Mouse (Mus musculus) kidney, postnatal 14 days (tissue): ENCODE measurements around the gene Dnttip2.
A peak's percentile ranks its signal among the peaks of the same experiment; 100 is the strongest.

ENCODE experiments used
- DNase-seq: peaks from one replicate; pipeline ENCODE4 v3.0.0; 2022; ENCODE audit warnings: mixed read lengths

The Dnttip2 gene

GRCm38 (mm10) chr3:122291828-122292227 is 17.6 kb downstream of the Dnttip2 start:
- no peak for DNase-seq

GRCm38 (mm10) chr3:122292300-122293222 is 18.4 kb downstream of the Dnttip2 start:
- peak; percentile 95 for DNase-seq

- peak; percentile 93 for DNase-seq
Observed at GRCm38 (mm10) chr3:122293223-122293953, 19.2 kb downstream of the Dnttip2 start.

DNA sequence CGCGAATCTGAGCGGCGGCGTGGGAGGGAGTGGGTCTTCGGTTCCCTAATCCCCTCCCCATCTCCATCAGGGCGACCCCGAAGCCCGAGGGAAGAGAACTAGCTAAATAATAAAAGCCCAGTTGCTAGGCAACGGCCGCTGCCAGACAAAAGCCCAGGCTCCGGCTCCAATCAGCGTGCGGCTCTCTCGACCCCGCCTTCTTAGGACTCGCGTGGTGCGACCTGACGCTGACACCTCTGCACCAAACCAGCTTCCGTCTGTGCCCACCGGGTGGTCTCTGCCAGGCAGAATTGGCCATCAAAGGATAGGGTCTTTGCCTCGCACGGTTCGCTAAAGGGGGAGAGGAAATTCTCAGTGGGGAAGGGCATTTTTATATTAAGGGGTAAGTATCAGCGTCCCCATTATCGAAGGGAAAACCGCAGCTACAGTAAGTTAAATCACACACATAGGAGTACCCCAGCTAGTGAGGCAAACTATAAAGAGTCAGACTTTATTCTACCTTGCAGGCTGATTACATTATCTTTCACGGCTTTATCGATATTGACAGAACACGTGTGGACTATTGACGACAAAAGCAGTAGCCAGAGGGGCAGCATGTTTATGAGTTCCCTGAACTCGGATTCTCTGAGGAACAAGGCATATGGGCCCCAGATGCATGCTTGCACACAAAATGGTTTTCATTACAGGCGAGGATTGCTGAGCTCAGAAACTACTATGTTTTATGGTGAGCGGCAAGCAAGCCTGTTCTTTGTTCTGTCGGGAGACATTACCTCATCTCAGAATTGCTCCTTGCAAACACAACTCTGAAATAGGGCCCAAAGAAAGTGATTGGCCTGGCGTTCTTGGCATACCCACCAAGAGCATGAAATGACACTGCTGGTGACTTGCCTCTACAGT is 20.0 kb downstream of the Dnttip2 start, which contains the start of gene Bcar3:
TSS of gene Bcar3 (plus strand) at position 183 of the 897 bp plus-strand sequence.
- peak; percentile 94 for DNase-seq

DNA sequence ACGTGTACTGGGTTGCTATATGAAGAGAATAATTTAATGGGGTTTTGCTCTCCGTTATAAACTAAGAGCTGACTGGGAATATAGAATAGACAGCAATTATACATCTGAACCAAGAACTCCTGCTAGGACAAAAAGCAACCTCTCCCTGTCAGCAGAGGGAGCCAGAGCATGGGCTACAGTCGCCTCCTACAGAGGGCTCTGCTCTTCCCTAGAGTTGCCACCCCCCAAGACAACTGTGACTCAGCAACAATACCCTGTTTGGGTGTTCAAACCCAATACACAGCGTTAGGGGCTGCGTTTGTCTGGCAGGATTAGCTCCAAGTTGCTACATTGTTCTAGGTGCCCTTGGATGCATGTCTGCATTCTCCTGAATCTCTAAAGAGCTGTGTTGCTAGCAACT is 21.3 kb downstream of the Dnttip2 start:
- peak; percentile 61 for DNase-seq

DNA sequence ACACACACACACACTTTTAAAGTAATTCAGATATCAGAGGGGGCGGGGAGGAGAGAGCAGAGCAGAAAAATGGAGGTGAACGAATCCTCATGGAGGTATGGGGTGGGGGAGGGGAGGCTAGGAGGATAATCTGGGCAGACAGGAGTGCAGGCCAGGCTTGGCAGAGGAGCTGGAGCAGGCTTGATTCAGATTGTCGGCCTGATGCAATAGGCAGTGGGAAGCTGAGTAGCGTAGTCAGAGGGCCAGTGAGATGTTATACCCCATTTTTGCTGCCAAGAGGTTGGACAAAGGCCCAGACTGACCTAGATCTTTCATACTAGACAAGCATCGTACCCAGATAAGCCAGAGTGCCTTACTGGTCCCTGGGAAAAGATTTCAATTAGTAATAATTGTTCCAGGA is 22.8 kb downstream of the Dnttip2 start:
- no peak for DNase-seq

DNA sequence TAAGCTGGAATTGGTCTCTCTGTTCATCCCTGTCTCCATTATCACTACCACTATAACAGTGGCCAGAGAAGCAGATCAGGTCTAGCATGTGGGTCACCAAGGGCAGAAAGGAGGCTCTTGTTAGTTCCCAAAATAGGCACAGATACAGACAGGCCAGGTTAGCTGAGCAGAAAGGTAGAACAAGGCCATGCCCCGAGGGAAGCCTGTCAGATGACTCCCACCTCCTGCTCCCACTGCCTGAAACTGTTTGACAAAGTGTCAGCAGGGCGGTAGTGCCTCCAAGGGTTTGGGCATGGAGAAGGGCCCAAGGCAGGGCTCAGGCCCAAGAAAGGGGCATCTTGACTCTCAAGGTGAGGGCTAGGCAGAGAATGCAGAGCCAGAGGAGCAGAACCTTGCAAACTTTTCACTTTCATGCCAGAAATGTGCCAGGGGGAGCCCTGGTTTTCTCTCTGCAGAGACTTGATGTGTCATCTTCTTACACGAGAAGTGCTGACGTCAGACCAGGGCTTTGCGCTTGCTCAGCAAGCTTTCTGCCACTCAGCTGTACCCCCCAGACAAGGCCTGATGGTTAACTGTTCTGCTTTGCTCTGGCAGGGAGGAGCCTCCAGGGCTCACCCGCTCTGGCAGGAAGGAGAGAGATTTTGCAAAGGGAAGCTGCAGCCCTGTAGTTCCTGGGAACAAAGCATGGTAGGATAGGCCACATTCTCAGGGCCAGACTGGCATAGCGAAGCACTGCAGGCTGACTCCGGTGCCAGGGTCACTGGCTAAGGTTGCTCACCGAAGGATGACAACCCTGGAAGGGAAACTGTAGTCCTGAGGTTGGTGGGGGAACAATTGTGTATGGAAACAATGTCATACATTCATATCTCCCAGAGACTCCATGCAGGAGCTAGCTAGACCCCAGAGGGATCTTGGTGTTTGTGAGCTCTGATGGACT is 27.1 kb downstream of the Dnttip2 start:
- peak; percentile 41 for DNase-seq

DNA sequence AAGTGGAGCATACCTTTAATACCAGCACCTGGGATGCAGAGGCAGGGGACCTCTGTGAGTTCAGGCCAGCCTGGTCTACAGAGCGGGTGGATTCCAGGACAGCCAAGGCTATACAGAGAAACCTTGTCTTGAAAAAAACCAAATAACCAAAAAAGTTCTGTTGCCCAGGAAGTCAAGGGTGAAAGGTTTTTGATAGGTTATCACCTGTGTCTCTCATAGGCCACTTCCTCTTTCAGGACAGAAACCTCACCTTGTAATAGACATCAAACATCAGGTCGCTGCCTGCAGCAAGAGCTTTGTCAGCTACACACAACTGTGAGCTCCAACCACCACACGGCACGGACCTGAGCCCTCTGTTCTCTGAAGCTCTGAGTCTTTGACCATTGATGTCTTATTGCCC is 30.4 kb downstream of the Dnttip2 start:
- DNase-seq, result no peak

GRCm38 (mm10) chr3:122307894-122308671 is 33.9 kb downstream of the Dnttip2 start:
- DNase-seq, result no peak

DNA sequence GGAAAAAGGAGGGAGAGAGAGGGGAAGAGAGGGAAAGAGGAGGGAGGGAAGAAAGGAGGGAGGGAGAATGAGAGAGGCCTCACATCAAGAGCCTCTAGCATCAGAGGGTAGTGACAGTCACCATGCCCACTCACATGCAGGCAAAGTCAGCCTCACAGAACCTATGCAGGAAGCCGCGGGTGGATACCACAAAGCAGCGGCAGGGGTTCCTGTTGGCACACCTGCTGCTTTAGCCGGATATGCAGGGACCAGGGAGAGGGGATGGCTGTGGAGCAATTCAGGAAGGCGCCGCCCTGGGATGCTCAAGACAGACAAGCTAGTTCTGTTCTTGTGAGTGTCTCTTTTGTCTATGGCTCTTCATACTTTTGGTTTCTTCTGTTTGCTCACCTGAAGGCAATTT is 34.8 kb downstream of the Dnttip2 start:
- DNase-seq, result no peak

GRCm38 (mm10) chr3:122312078-122312477 is 37.9 kb downstream of the Dnttip2 start:
- peak; percentile 88 for DNase-seq

- peak; percentile 10 for DNase-seq
Observed at GRCm38 (mm10) chr3:122312936-122313629, 38.9 kb downstream of the Dnttip2 start.

DNA sequence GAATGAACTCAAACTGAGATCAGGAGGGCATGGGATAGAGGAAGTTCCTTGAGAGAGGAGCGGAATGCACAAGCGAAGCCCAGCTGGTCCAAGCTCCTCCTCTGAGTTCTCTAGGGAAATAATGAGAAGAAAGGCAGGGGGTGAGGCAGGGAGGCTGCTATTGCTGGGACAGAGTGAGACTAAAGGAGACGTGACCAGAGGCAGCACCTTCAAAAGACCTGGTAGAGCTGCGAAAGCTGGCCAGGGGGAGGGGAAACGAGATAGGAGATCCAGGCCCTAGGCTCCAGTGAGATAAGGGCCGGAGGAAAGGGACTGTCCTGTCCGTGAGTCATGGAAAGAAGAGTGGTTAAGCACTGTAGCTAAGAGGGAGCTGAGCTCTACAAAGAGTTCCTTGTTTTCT is 39.7 kb downstream of the Dnttip2 start:
- no peak for DNase-seq

GRCm38 (mm10) chr3:122316621-122317020 is 42.4 kb downstream of the Dnttip2 start:
- no peak for DNase-seq

DNA sequence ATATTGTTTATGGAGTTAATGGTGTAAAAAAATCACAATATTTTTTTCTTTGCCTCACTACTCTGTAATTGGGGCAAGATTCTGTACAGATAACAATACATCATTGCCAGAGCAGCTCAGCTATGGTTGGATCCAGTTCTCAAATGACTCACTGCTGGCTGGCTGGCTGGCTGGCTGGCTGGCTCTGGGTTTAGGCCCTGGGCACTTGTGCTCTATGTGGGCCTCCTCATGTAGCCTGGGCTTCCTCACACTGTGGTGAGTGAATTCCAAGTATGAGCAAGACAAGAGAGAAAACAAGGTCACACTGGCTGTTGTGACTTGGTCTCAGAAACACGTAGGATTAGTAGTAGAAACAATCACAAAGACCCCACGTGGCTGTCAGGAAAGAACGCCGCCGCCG is 43.2 kb downstream of the Dnttip2 start:
- peak; percentile 8 for DNase-seq

- DNase-seq, result peak; percentile 10
Observed at GRCm38 (mm10) chr3:122322226-122322625, 48.0 kb downstream of the Dnttip2 start.

GRCm38 (mm10) chr3:122323841-122324240 is 49.7 kb downstream of the Dnttip2 start:
- peak; percentile 37 for DNase-seq

DNA sequence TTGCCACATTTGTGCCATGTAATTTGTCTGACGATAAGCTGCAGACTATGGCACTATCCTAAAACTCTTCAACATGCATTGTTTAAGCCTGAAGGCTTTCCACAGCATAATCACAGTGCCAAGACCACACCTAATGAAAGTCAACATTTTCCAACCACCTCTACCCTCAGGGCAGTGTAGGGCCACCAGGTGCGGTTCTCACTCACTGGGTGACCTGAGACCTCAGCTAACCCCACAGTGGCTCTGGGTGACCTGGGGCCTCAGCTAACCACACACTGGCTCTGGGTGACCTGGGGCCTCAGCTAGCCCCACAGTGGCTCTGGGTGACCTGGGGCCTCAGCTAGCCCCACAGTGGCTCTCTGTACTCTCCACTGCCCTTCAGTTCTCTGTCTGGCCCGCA is 50.3 kb downstream of the Dnttip2 start:
- no peak for DNase-seq

DNA sequence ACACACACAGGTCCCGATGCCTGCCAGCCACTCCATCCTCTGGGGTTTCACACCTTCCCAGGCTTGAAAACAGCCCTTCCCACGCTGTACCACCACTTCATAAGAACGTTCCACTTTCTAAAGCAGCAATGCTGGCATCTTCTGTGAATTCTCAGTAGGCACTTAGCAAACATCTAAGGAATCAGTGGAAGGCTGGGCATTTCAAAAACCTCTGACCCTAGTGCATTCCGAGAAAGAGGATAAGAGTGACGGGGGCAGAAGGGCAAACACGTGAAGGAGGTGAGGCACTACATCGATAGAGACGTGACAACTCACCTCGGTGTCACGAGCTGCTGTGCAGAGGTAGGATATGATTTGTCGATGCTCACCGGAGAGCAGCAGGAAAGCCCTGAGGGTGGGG is 56.3 kb downstream of the Dnttip2 start:
- DNase-seq, result no peak

- DNase-seq, result no peak
Observed at GRCm38 (mm10) chr3:122333493-122333892, 59.3 kb downstream of the Dnttip2 start.
